Mouse (Mus musculus) urinary bladder, adult 18-20 months (tissue): ENCODE data around the gene Dmrta2.

ENCODE experiments used
- DNase-seq, 2 experiments: peaks; one replicate each; pipeline ENCODE4 v3.0.0; 2022; ENCODE audit warnings: low spot score in 2 of 2, mixed read lengths in 2 of 2

The Dmrta2 gene

GRCm38 (mm10) chr4:109977148-109978067 lies at the start of gene Dmrta2:
Dmrta2 (plus strand) TSS chr4:109978053.
- no peak for DNase-seq

- DNase-seq: no peak
Measured at GRCm38 (mm10) chr4:109929058-109929457, 48.8 kb upstream of the Dmrta2 start.

GRCm38 (mm10) chr4:109930445-109930844 lies 47.4 kb upstream of the Dmrta2 start:
- DNase-seq: no peak

- DNase-seq: no peak
Measured at GRCm38 (mm10) chr4:109930935-109931334, 46.9 kb upstream of the Dmrta2 start.

- DNase-seq: no peak
Measured at GRCm38 (mm10) chr4:109936557-109936956, 41.3 kb upstream of the Dmrta2 start.

GRCm38 (mm10) chr4:109939291-109939690 lies 38.6 kb upstream of the Dmrta2 start:
- DNase-seq: no peak

GRCm38 (mm10) chr4:109945554-109945953 lies 32.3 kb upstream of the Dmrta2 start:
- DNase-seq: no peak

GRCm38 (mm10) chr4:109949307-109949706 lies 28.5 kb upstream of the Dmrta2 start:
- DNase-seq: no peak

GRCm38 (mm10) chr4:109953509-109953908 lies 24.3 kb upstream of the Dmrta2 start:
- DNase-seq: no peak

GRCm38 (mm10) chr4:109960201-109960935 lies 17.5 kb upstream of the Dmrta2 start:
- no peak for DNase-seq

- DNase-seq: no peak
Measured at GRCm38 (mm10) chr4:109963570-109964279, 14.1 kb upstream of the Dmrta2 start.

GRCm38 (mm10) chr4:109969561-109969960 lies 8.3 kb upstream of the Dmrta2 start:
- no peak for DNase-seq

- no peak for DNase-seq
Measured at GRCm38 (mm10) chr4:109973991-109974654, 3.7 kb upstream of the Dmrta2 start.

GRCm38 (mm10) chr4:109974655-109975380 lies 3.0 kb upstream of the Dmrta2 start:
- DNase-seq: no peak

GRCm38 (mm10) chr4:109975381-109976240 lies 2.2 kb upstream of the Dmrta2 start:
- DNase-seq: no peak

- DNase-seq: peak in 1 of 2 experiments; percentile 20
Measured at GRCm38 (mm10) chr4:109976273-109977147, 1.3 kb upstream of the Dmrta2 start.

- no peak for DNase-seq
Measured at GRCm38 (mm10) chr4:109978068-109978857, 410 bp downstream of the Dmrta2 start.

- DNase-seq: no peak
Measured at GRCm38 (mm10) chr4:109978858-109979340, 1.0 kb downstream of the Dmrta2 start.
